Mouse (Mus musculus) cerebellum, adult 2 months (tissue): ENCODE data around the gene Trappc3. TPM values are rescaled to one million over a fixed set of nuclear protein-coding genes. Genes with fewer than 3 reads are reported as not detected.

Experiments used
- DNase-seq, 2 experiments: peaks; one replicate each; pipeline ENCODE4 v3.0.0; 2021
- H3K27ac ChIP-seq: fragments of 200-500 bp; 2 replicates; pipeline ENCODE4 v1.5.1; 2012; ENCODE audit warnings: low read length, control low read depth, inconsistent platforms; ENCODE audit not compliant: insufficient read depth
- H3K27me3 ChIP-seq: fragments of 200-500 bp; 2 replicates; pipeline ENCODE4 v1.6.1; 2012; ENCODE audit warnings: inconsistent platforms, mild to moderate bottlenecking, low read length, moderate library complexity; ENCODE audit not compliant: control insufficient read depth, insufficient read depth
- H3K4me1 ChIP-seq: fragments of 200-500 bp; 2 replicates; pipeline ENCODE4 v1.6.1; 2011; ENCODE audit warnings: low read length; ENCODE audit not compliant: control insufficient read depth, insufficient read depth
- H3K4me3 ChIP-seq: fragments of 200-500 bp; replicated peaks from 2 replicates; pipeline ENCODE3; 2011; ENCODE audit warnings: mild to moderate bottlenecking, low read depth, low read length, control low read depth; ENCODE audit not compliant: insufficient read depth
- CTCF ChIP-seq: fragments of 200-500 bp; IDR thresholded peaks from 2 replicates; pipeline ENCODE4 v1.5.1; 2011; ENCODE audit warnings: low read depth, mild to moderate bottlenecking, control low read depth, low read length, moderate library complexity, borderline replicate concordance; ENCODE audit not compliant: insufficient read depth
- POLR2A ChIP-seq: fragments of 200-500 bp; IDR thresholded peaks from 2 replicates; pipeline ENCODE4 v1.6.1; 2011; ENCODE audit warnings: low read length, control low read depth, borderline replicate concordance; ENCODE audit not compliant: insufficient read depth
- WGBS: fragments of 180-500 bp; shearing (Covaris S2); methylation state at CpG from one replicate; pipeline ENCODE4 v1.1.7; 2018; 5-methylcytosine and 5-hydroxymethylcytosine counted together
- polyA plus RNA-seq: library from polyadenylated mRNA; depleted of rRNA; stranded (reverse); fragments of >200 nt; gene quantifications from 2 replicates; pipeline ENCODE4 v1.2.3, GENCODE M21; 2012

Gene Trappc3
- polyA plus RNA-seq, 1 experiment: 175 TPM

GRCm38 (mm10) chr4:126229900-126230299 is 32.2 kb upstream of the Trappc3 start:
- Histone ChIP-seq H3K27ac (peak overlapping the region; percentile 81), H3K4me1 (peaks cover 15% of the 10 kb centered on the region), H3K27me3 (no peaks in the 10 kb centered on the region), H3K4me3 (no peak overlapping the region)
- 29% methylated on average over 7 of the region's 7 CpGs for WGBS
- TF ChIP-seq POLR2A: no peak
- TF ChIP-seq CTCF: no peak
- peak; percentile 31 to 32 for DNase-seq

- no peak for TF ChIP-seq CTCF
- no peak for TF ChIP-seq POLR2A
- no peak overlapping the region for H3K27ac ChIP-seq
- H3K4me3 ChIP-seq: no peak overlapping the region
- 80% methylated on average over 29 of the region's 29 CpGs for WGBS
- peak; percentile 11 to 25 for DNase-seq
- no peaks in the 10 kb centered on the region for H3K27me3 ChIP-seq
- peaks cover 18% of the 10 kb centered on the region for H3K4me1 ChIP-seq
Measured at GRCm38 (mm10) chr4:126233676-126234308, 28.3 kb upstream of the Trappc3 start.

- no peaks in the 10 kb centered on the region for H3K27me3 ChIP-seq
- no peak for TF ChIP-seq POLR2A
- no peak for TF ChIP-seq CTCF
- no peak overlapping the region for H3K4me3 ChIP-seq
- DNase-seq: peak; percentile 14 to 23
- no peak overlapping the region for H3K27ac ChIP-seq
- WGBS: 60% methylated on average over 18 of the region's 18 CpGs
- H3K4me1 ChIP-seq: peaks cover 19% of the 10 kb centered on the region
Measured at GRCm38 (mm10) chr4:126234496-126235175, 27.5 kb upstream of the Trappc3 start.

- TF ChIP-seq POLR2A: no peak
- no peak for TF ChIP-seq CTCF
- DNase-seq: peak in 1 of 2 experiments; percentile 10
- Histone ChIP-seq H3K27me3 (no peaks in the 10 kb centered on the region), H3K4me1 (peaks cover 13% of the 10 kb centered on the region), H3K4me3 (no peak overlapping the region), H3K27ac (no peak overlapping the region)
- WGBS: 90% methylated on average over 10 of the region's 10 CpGs
Measured at GRCm38 (mm10) chr4:126235191-126235590, 26.9 kb upstream of the Trappc3 start.

- 62% methylated on average over 63 of the region's 63 CpGs for WGBS
- no peak for TF ChIP-seq POLR2A
- TF ChIP-seq CTCF: no peak
- Histone ChIP-seq H3K27ac (no peak overlapping the region), H3K4me3 (no peak overlapping the region), H3K4me1 (peaks cover 16% of the 10 kb centered on the region), H3K27me3 (no peaks in the 10 kb centered on the region)
- DNase-seq: peak in 1 of 2 experiments; percentile 27
Measured at GRCm38 (mm10) chr4:126236467-126237280, 25.5 kb upstream of the Trappc3 start.

GRCm38 (mm10) chr4:126237721-126238242 is 24.3 kb upstream of the Trappc3 start:
- no peak overlapping the region for H3K4me3 ChIP-seq
- H3K27ac ChIP-seq: no peak overlapping the region
- 42% methylated on average over 5 of the region's 5 CpGs for WGBS
- H3K27me3 ChIP-seq: no peaks in the 10 kb centered on the region
- H3K4me1 ChIP-seq: peaks cover 27% of the 10 kb centered on the region
- peak; percentile 15 to 29 for DNase-seq
- no peak for TF ChIP-seq POLR2A

- WGBS: 83% methylated on average over 13 of the region's 13 CpGs
- TF ChIP-seq CTCF (no peak), POLR2A (no peak)
- Histone ChIP-seq H3K27me3 (no peaks in the 10 kb centered on the region), H3K27ac (no peak overlapping the region), H3K4me3 (no peak overlapping the region), H3K4me1 (peaks cover 36% of the 10 kb centered on the region)
- peak; percentile 9 to 13 for DNase-seq
Measured at GRCm38 (mm10) chr4:126239862-126240475, 22.2 kb upstream of the Trappc3 start.
